Mouse (Mus musculus) mouse embryonic stem cell (cell line): ENCODE results near the gene Trpc7.

Experiments
- in situ Hi-C, 2 experiments: fragments of 300-500 bp; cut with MboI; formaldehyde crosslinking; loops; 1 replicate in 1 of 2; 3 replicates in 1 of 2; pipeline ENCODE4 v1.14.3; 2019 to 2020; ENCODE audit warnings: low sequenced_read_pairs in 2 of 2, low pct_unique_long_range_greater_than_20kb in 1 of 2, mixed read lengths in 1 of 2; ENCODE audit not compliant: unreplicated experiment in 1 of 2

Gene Trpc7

GRCm38 (mm10) chr13:56797459-56797858 is 98.3 kb downstream of the Trpc7 start:
- in situ Hi-C loops: no loop called here

GRCm38 (mm10) chr13:56795501-56795900 is 100.3 kb downstream of the Trpc7 start:
- in situ Hi-C loops: no loop called here

GRCm38 (mm10) chr13:56794441-56794840 is 101.4 kb downstream of the Trpc7 start:
- in situ Hi-C loops: no loop called here

- in situ Hi-C loops: no loop called here
Observed at GRCm38 (mm10) chr13:56792844-56793243, 102.9 kb downstream of the Trpc7 start.

- in situ Hi-C loops: no loop called here
Observed at GRCm38 (mm10) chr13:56790683-56791082, 105.1 kb downstream of the Trpc7 start.

- in situ Hi-C loops: no loop called here
Observed at GRCm38 (mm10) chr13:56782621-56783020, 113.2 kb downstream of the Trpc7 start.

GRCm38 (mm10) chr13:56781697-56782096 is 114.1 kb downstream of the Trpc7 start:
- in situ Hi-C loops: no loop called here

GRCm38 (mm10) chr13:56780746-56781469 is 114.9 kb downstream of the Trpc7 start:
- in situ Hi-C loops: no loop called here

GRCm38 (mm10) chr13:56774304-56774703 is 121.5 kb downstream of the Trpc7 start:
- in situ Hi-C loops: no loop called here

- in situ Hi-C loops: no loop called here
Observed at GRCm38 (mm10) chr13:56773262-56773870, 122.4 kb downstream of the Trpc7 start.

- in situ Hi-C loops: no loop called here
Observed at GRCm38 (mm10) chr13:56772592-56772991, 123.2 kb downstream of the Trpc7 start.

- in situ Hi-C loops: no loop called here
Observed at GRCm38 (mm10) chr13:56770786-56771185, 125.0 kb downstream of the Trpc7 start.

- in situ Hi-C loops: no loop called here
Observed at GRCm38 (mm10) chr13:56770136-56770578, 125.6 kb downstream of the Trpc7 start.

GRCm38 (mm10) chr13:56769431-56769830 is 126.4 kb downstream of the Trpc7 start:
- in situ Hi-C loops: loop anchor here in 1 of 2 experiments (10.0 kb wide), 1 partner anchor 285 kb away; the partner anchor contains the start of gene Il9

- in situ Hi-C loops: loop anchor here in 1 of 2 experiments (10.0 kb wide), 1 partner anchor 281 kb away; the partner anchor contains the start of gene Il9
Observed at GRCm38 (mm10) chr13:56766211-56766610, 129.6 kb downstream of the Trpc7 start.

- in situ Hi-C loops: loop anchor here in 1 of 2 experiments (10.0 kb wide), 1 partner anchor 281 kb away; the partner anchor contains the start of gene Il9
Observed at GRCm38 (mm10) chr13:56765284-56766032, 130.3 kb downstream of the Trpc7 start.

- in situ Hi-C loops: loop anchor here in 1 of 2 experiments (10.0 kb wide), 1 partner anchor 278 kb away; the partner anchor contains the start of gene Il9
Observed at GRCm38 (mm10) chr13:56762446-56763229, 133.2 kb downstream of the Trpc7 start.

GRCm38 (mm10) chr13:56758492-56758891 is 137.3 kb downstream of the Trpc7 start:
- in situ Hi-C loops: no loop called here
